Mouse (Mus musculus) testis, adult 2 months (tissue): ENCODE measurements around the gene Olfr901. TPM values are rescaled to one million over a fixed set of nuclear protein-coding genes. Genes with fewer than 3 reads are reported as not detected.

ENCODE experiments used
- H3K27ac ChIP-seq: fragments of 200-500 bp; 2 replicates; pipeline ENCODE4 v1.5.1; 2012; ENCODE audit warnings: low read depth, low read length; ENCODE audit not compliant: control insufficient read depth, insufficient read depth
- H3K27me3 ChIP-seq: fragments of 200-500 bp; 2 replicates; pipeline ENCODE4 v1.6.1; 2012; ENCODE audit warnings: mild to moderate bottlenecking, low read length, moderate library complexity; ENCODE audit not compliant: control insufficient read depth, insufficient read depth
- H3K36me3 ChIP-seq: fragments of 200-500 bp; 2 replicates; pipeline ENCODE4 v1.6.1; 2012; ENCODE audit warnings: mild to moderate bottlenecking, low read length; ENCODE audit not compliant: control insufficient read depth, insufficient read depth
- H3K4me1 ChIP-seq: fragments of 200-500 bp; 2 replicates; pipeline ENCODE4 v1.6.1; 2012; ENCODE audit warnings: low read length; ENCODE audit not compliant: control insufficient read depth, insufficient read depth
- H3K4me3 ChIP-seq: fragments of 200-500 bp; 2 replicates; pipeline ENCODE4 v1.5.1; 2012; ENCODE audit warnings: low read depth, mild to moderate bottlenecking, low read length, moderate library complexity, mixed read lengths; ENCODE audit not compliant: control insufficient read depth
- CTCF ChIP-seq: fragments of 200-500 bp; IDR thresholded peaks from 2 replicates; pipeline ENCODE4 v1.5.1; 2012; ENCODE audit warnings: low read depth, mild to moderate bottlenecking, inconsistent platforms, low read length, moderate library complexity; ENCODE audit not compliant: control insufficient read depth, insufficient read depth, insufficient replicate concordance
- POLR2A ChIP-seq: fragments of 200-500 bp; IDR thresholded peaks from 2 replicates; pipeline ENCODE4 v1.6.1; 2012; ENCODE audit warnings: low read depth, mild to moderate bottlenecking, inconsistent platforms, low read length, moderate library complexity; ENCODE audit not compliant: control insufficient read depth
- polyA plus RNA-seq: library from polyadenylated mRNA; depleted of rRNA; stranded (reverse); fragments of >200 nt; gene quantifications from 2 replicates; pipeline ENCODE4 v1.2.3, GENCODE M21; 2012; rRNA removed

Gene Olfr901
- polyA plus RNA-seq, 1 experiment = not detected

DNA sequence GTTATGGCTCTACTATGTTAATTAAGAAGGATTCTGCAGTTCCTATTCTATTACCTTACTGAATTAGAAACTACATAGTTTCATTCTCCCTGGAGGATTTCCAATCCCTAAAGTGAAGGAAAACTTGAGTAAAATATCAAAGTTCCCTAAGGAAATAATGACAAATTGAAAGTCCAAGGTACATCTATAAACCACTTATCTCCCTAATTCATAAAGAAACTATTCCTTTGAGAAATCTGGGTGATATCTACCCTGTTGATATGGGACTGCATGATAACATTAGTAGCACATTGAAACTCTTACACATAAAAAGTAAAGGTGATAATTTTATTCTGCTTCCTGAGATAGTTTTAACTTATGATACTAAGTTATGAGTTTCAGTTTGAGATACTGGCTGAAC lies 41.6 kb downstream of the Olfr901 start, which contains the start of gene Olfr905:
TSS of gene Olfr905 (plus strand) at position 301 of the 400 bp plus-strand sequence.
- no peaks in the 10 kb centered on the region for H3K27me3 ChIP-seq
- TF ChIP-seq POLR2A (no peak), CTCF (no peak)
- H3K36me3 ChIP-seq = no peaks in the 10 kb centered on the region
- H3K4me1 ChIP-seq = no peaks in the 10 kb centered on the region
- no peak within 1 kb of the TSS for H3K4me3 ChIP-seq
- no peak within 1 kb of the TSS for H3K27ac ChIP-seq

Other genes starting within 250 kb of the Olfr901 start
- not detected in 2 replicates for gene Olfr891, start 248.6 kb upstream of the Olfr901 start, polyA plus RNA-seq
- 0.09 TPM in 1 of 2 replicates, not detected in the other for gene Olfr893, start 221.1 kb upstream of the Olfr901 start, polyA plus RNA-seq
- gene Olfr894, start 211.4 kb upstream of the Olfr901 start, polyA plus RNA-seq = not detected in 2 replicates
- not detected in 2 replicates for gene Olfr143, start 176.7 kb upstream of the Olfr901 start, polyA plus RNA-seq
- not detected in 2 replicates for gene Olfr895, start 161.6 kb upstream of the Olfr901 start, polyA plus RNA-seq
- gene Olfr896-ps1, start 138.3 kb upstream of the Olfr901 start, polyA plus RNA-seq = 0.16 and 0.18 TPM in 2 replicates
- 0.04 and 0.12 TPM in 2 replicates for gene Olfr25, start 100.4 kb upstream of the Olfr901 start, polyA plus RNA-seq
- 0.25 TPM in 1 of 2 replicates, not detected in the other for gene Olfr898, start 81.0 kb upstream of the Olfr901 start, polyA plus RNA-seq
- not detected in 2 replicates for gene Olfr250, start 62.6 kb upstream of the Olfr901 start, polyA plus RNA-seq
- not detected in 2 replicates for gene Olfr251, start 52.4 kb upstream of the Olfr901 start, polyA plus RNA-seq
- gene Olfr147, start 27.8 kb upstream of the Olfr901 start, polyA plus RNA-seq = not detected in 2 replicates
- not detected in 2 replicates for gene Olfr902, start 18.2 kb downstream of the Olfr901 start, polyA plus RNA-seq
- gene Olfr904, start 33.7 kb downstream of the Olfr901 start, polyA plus RNA-seq = not detected in 2 replicates
- not detected in 2 replicates for gene Olfr905, start 41.7 kb downstream of the Olfr901 start, polyA plus RNA-seq
- gene Olfr906, start 57.6 kb downstream of the Olfr901 start, polyA plus RNA-seq = not detected in 2 replicates
- not detected in 2 replicates for gene Olfr907, start 66.3 kb downstream of the Olfr901 start, polyA plus RNA-seq
- gene Olfr911-ps1, start 92.1 kb downstream of the Olfr901 start, polyA plus RNA-seq = not detected in 2 replicates
- gene Olfr910, start 108.4 kb downstream of the Olfr901 start, polyA plus RNA-seq = not detected in 2 replicates
- not detected in 2 replicates for gene Olfr912, start 150.7 kb downstream of the Olfr901 start, polyA plus RNA-seq
- gene Olfr913, start 163.3 kb downstream of the Olfr901 start, polyA plus RNA-seq = not detected in 2 replicates
- not detected in 2 replicates for gene Olfr914, start 175.6 kb downstream of the Olfr901 start, polyA plus RNA-seq
- not detected in 2 replicates for gene Olfr916, start 230.4 kb downstream of the Olfr901 start, polyA plus RNA-seq
- gene Olfr917, start 236.4 kb downstream of the Olfr901 start, polyA plus RNA-seq = not detected in 2 replicates
- gene Olfr918, start 245.1 kb downstream of the Olfr901 start, polyA plus RNA-seq = not detected in 2 replicates